Mouse (Mus musculus) G1E (cell line): ENCODE data around the gene Pgam1. TPM values are rescaled to one million over a fixed set of nuclear protein-coding genes. Genes with fewer than 3 reads are reported as not detected.
A peak's percentile ranks its signal among the peaks of the same experiment; 100 is the strongest.
"Not testable (repeated sequence)": the region's sequence is repeated elsewhere in the genome, so short reads cannot be mapped to it uniquely, and the experiment has no call there.

ENCODE experiments used
- ATAC-seq: 2 replicates; pipeline ENCODE4 v1.8.0; 2016; ENCODE audit warnings: mild to moderate bottlenecking; ENCODE audit not compliant: insufficient number of reproducible peaks, poor library complexity, low FRiP score, severe bottlenecking; ENCODE audit errors: extremely low read depth
- DNase-seq: peaks from one replicate; pipeline ENCODE4 v3.0.0; 2012; ENCODE audit warnings: low spot score
- H3K27me3 ChIP-seq: 2 replicates; pipeline ENCODE4 v1.6.1; 2012; ENCODE audit warnings: mild to moderate bottlenecking, low read length, inconsistent platforms; ENCODE audit not compliant: insufficient read depth
- H3K36me3 ChIP-seq: replicated peaks from 2 replicates; pipeline ENCODE3; 2012; ENCODE audit warnings: mild to moderate bottlenecking, inconsistent platforms
- H3K4me1 ChIP-seq: 2 replicates; pipeline ENCODE4 v1.6.1; 2012; ENCODE audit warnings: low read depth, low read length, inconsistent platforms, mixed read lengths; ENCODE audit not compliant: insufficient read depth
- H3K4me3 ChIP-seq: 2 replicates; pipeline ENCODE4 v1.5.1; 2012; ENCODE audit warnings: low read depth, mild to moderate bottlenecking, inconsistent platforms, low read length, moderate library complexity, mixed read lengths
- H3K9me3 ChIP-seq: replicated peaks from 2 replicates; pipeline ENCODE4 v1.6.1; 2012; ENCODE audit warnings: inconsistent platforms
- CTCF ChIP-seq: IDR thresholded peaks from 2 replicates; pipeline ENCODE4 v1.5.1; 2012; ENCODE audit warnings: low read depth, low read length, inconsistent platforms, mixed read lengths
- GATA1 ChIP-seq: IDR thresholded peaks from 2 replicates; pipeline ENCODE4 v1.6.1; 2012; ENCODE audit warnings: borderline replicate concordance, low read length, inconsistent platforms, mixed read lengths
- GATA2 ChIP-seq: IDR thresholded peaks from 2 replicates; pipeline ENCODE4 v1.6.1; 2012; ENCODE audit warnings: low read depth, low read length, inconsistent platforms, borderline replicate concordance
- POLR2AphosphoS5 ChIP-seq: IDR thresholded peaks from 2 replicates; pipeline ENCODE4 v1.6.1; 2012; ENCODE audit warnings: low read depth, low read length, inconsistent platforms; ENCODE audit not compliant: insufficient replicate concordance
- TAL1 ChIP-seq: conservative IDR thresholded peaks from 2 replicates; pipeline ENCODE4 v1.6.1; 2012; ENCODE audit warnings: low read depth, low read length, inconsistent platforms, mixed read lengths
- polyA plus RNA-seq: library from polyadenylated mRNA; stranded (reverse); fragments of >175 nt; gene quantifications from 2 replicates; pipeline ENCODE4 v1.2.3, GENCODE M21; 2012
- total RNA-seq, 2 experiments: library from RNA; stranded (forward) in 1 of 2; stranded (reverse) in 1 of 2; fragments of 200-1000 nt in 1 of 2; fragments of >200 nt in 1 of 2; fragmentation: Nextera tagmentation in 1 of 2; gene quantifications; 2 replicates each; pipeline ENCODE4 v1.2.3; 2014 to 2017

The Pgam1 gene
- total and polyA plus RNA-seq, 3 experiments = 501 to 922 (median 600) TPM

GRCm38 (mm10) chr19:41908736-41909135 lies 3.0 kb upstream of the Pgam1 start:
- TF ChIP-seq TAL1 = no peak
- TF ChIP-seq GATA2 = no peak
- TF ChIP-seq CTCF = no peak
- no peak for TF ChIP-seq POLR2AphosphoS5
- TF ChIP-seq GATA1 = no peak
- peaks cover 11% of the 10 kb centered on the region for H3K36me3 ChIP-seq
- H3K4me3 ChIP-seq = no peak overlapping the region
- DNase-seq = no peak
- no peaks in the 10 kb centered on the region for H3K27me3 ChIP-seq
- no peak for ATAC-seq
- peaks cover 65% of the 10 kb centered on the region for H3K4me1 ChIP-seq
- no peaks in the 10 kb centered on the region for H3K9me3 ChIP-seq

GRCm38 (mm10) chr19:41910396-41910795 lies 1.3 kb upstream of the Pgam1 start:
- no peak for DNase-seq
- H3K36me3 ChIP-seq = peaks cover 25% of the 10 kb centered on the region
- H3K4me1 ChIP-seq = peaks cover 74% of the 10 kb centered on the region
- no peaks in the 10 kb centered on the region for H3K27me3 ChIP-seq
- ATAC-seq = no peak
- no peak overlapping the region for H3K4me3 ChIP-seq
- H3K9me3 ChIP-seq = no peaks in the 10 kb centered on the region
- TF ChIP-seq GATA1 (no peak), GATA2 (no peak), CTCF (no peak)

- no peaks in the 10 kb centered on the region for H3K9me3 ChIP-seq
- DNase-seq (no peak), ATAC-seq (no peak)
- H3K36me3 ChIP-seq = peaks cover 45% of the 10 kb centered on the region
- no peaks in the 10 kb centered on the region for H3K27me3 ChIP-seq
- H3K4me1 ChIP-seq = peaks cover 71% of the 10 kb centered on the region
- TF ChIP-seq CTCF = no peak
- TF ChIP-seq GATA1 = no peak
- no peak for TF ChIP-seq TAL1
- no peak for TF ChIP-seq POLR2AphosphoS5
- no peak for TF ChIP-seq GATA2
- H3K4me3 ChIP-seq = peak overlapping the region; percentile 89
Observed at GRCm38 (mm10) chr19:41912121-41913080, 678 bp downstream of the Pgam1 start.

GRCm38 (mm10) chr19:41913774-41914591 lies 2.3 kb downstream of the Pgam1 start:
- Histone ChIP-seq H3K27me3 (no peaks in the 10 kb centered on the region), H3K4me3 (peak overlapping the region; percentile 89), H3K4me1 (peaks cover 60% of the 10 kb centered on the region), H3K36me3 (peaks cover 52% of the 10 kb centered on the region), H3K9me3 (no peaks in the 10 kb centered on the region)
- TF ChIP-seq POLR2AphosphoS5 (no peak), CTCF (no peak), GATA2 (no peak), GATA1 (no peak), TAL1 (no peak)
- ATAC-seq (peak; percentile 32; the same call in 1 of the 2 replicates), DNase-seq (no peak)

- H3K9me3 ChIP-seq, H3K27me3 ChIP-seq, ATAC-seq, DNase-seq: not testable (repeated sequence)
- Histone ChIP-seq H3K36me3 (peaks cover 58% of the 10 kb centered on the region), H3K4me3 (peak overlapping the region; percentile 89; the same call in 1 of the 2 replicates), H3K4me1 (peaks cover 56% of the 10 kb centered on the region)
Observed at GRCm38 (mm10) chr19:41914592-41914882, 2.8 kb downstream of the Pgam1 start.

GRCm38 (mm10) chr19:41915294-41915693 lies 3.6 kb downstream of the Pgam1 start:
- DNase-seq (no peak), ATAC-seq (no peak)
- Histone ChIP-seq H3K27me3 (no peaks in the 10 kb centered on the region), H3K9me3 (no peaks in the 10 kb centered on the region), H3K4me3 (no peak overlapping the region; the same call in 1 of the 2 replicates), H3K4me1 (peaks cover 52% of the 10 kb centered on the region), H3K36me3 (peaks cover 65% of the 10 kb centered on the region)
- TF ChIP-seq POLR2AphosphoS5 = no peak
- TF ChIP-seq CTCF = no peak
- no peak for TF ChIP-seq TAL1
- no peak for TF ChIP-seq GATA2
- TF ChIP-seq GATA1 = no peak
